Mouse (Mus musculus) liver, embryonic 13.5 days (tissue): ENCODE measurements around the gene Gm4181. TPM values are rescaled to one million over a fixed set of nuclear protein-coding genes. Genes with fewer than 3 reads are reported as not detected.
"Not testable (repeated sequence)": the region's sequence is repeated elsewhere in the genome, so short reads cannot be mapped to it uniquely, and the experiment has no call there.

Experiments used
- ATAC-seq: fragments of 200-750 bp; cut with Nextera tagmentation; 2 replicates; pipeline ENCODE4 v1.8.0; 2017; ENCODE audit warnings: low read depth, mild to moderate bottlenecking, moderate number of reproducible peaks, moderate library complexity
- DNase-seq: peaks from one replicate; pipeline ENCODE4 v3.0.0; 2022
- H3K27ac ChIP-seq: fragments of 300-500 bp; sonication (generic); 2 replicates; pipeline ENCODE4 v1.5.1; 2015; ENCODE audit warnings: moderate library complexity, mild to moderate bottlenecking, inconsistent platforms
- H3K27me3 ChIP-seq: fragments of 300-500 bp; sonication (generic); 2 replicates; pipeline ENCODE4 v1.6.1; 2015; ENCODE audit warnings: mild to moderate bottlenecking, inconsistent platforms
- H3K36me3 ChIP-seq: fragments of 300-500 bp; sonication (generic); 2 replicates; pipeline ENCODE4 v1.6.1; 2015; ENCODE audit warnings: mild to moderate bottlenecking, inconsistent platforms
- H3K4me1 ChIP-seq: fragments of 300-500 bp; sonication (generic); replicated peaks from 2 replicates; pipeline ENCODE4 v1.6.1; 2015; ENCODE audit warnings: inconsistent platforms
- H3K4me2 ChIP-seq: fragments of 300-500 bp; sonication (generic); 2 replicates; pipeline ENCODE4 v1.6.1; 2015; ENCODE audit warnings: inconsistent platforms, mild to moderate bottlenecking, moderate library complexity
- H3K4me3 ChIP-seq: fragments of 300-500 bp; sonication (generic); replicated peaks from 2 replicates; pipeline ENCODE4 v1.5.1; 2015; ENCODE audit warnings: mild to moderate bottlenecking, inconsistent platforms
- H3K9ac ChIP-seq: fragments of 300-500 bp; sonication (generic); 2 replicates; pipeline ENCODE4 v1.6.1; 2015; ENCODE audit warnings: mild to moderate bottlenecking, inconsistent platforms
- H3K9me3 ChIP-seq: fragments of 300-500 bp; sonication (generic); replicated peaks from 2 replicates; pipeline ENCODE4 v1.6.1; 2016; ENCODE audit warnings: inconsistent platforms
- WGBS: fragments of 180-500 bp; shearing (Covaris S2); methylation state at CpG from one replicate; pipeline ENCODE4 v1.1.7; 2015; ENCODE audit not compliant: insufficient replicate concordance; 5-methylcytosine and 5-hydroxymethylcytosine counted together
- polyA plus RNA-seq: library from polyadenylated mRNA; unstranded; fragments of >200 nt; fragmentation: Nextera tagmentation; extraction: Ambion mirVana; gene quantifications from 2 replicates; pipeline ENCODE4 v1.2.1, GENCODE M21; 2015

The Gm4181 gene
- polyA plus RNA-seq, result not detected in 2 replicates

DNA sequence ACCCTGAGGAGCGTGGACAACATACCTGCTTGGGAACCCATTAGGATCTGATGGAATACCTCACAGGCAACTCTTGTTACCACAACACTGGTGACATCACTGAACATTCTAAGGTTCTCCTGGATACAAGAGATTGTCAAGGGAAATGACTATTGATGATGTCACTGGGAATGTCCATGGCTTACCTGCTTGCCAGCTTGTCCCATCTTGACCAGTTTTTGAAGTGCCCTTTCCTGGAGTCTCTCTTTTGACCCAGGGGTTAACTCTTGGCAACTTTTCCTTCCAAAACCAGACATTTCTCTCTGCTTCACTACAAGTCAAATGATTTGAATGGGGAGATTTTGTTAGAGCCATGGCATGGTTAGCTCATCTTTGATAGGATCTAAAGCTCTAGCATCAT lies at the start of gene Gm4181:
Gm4181 (minus strand) TSS at position 101 of the 400 bp plus-strand sequence.
- H3K27me3 ChIP-seq, ATAC-seq, H3K4me1 ChIP-seq, H3K9ac ChIP-seq, H3K4me3 ChIP-seq, H3K36me3 ChIP-seq, H3K9me3 ChIP-seq, H3K4me2 ChIP-seq, H3K27ac ChIP-seq, DNase-seq: not testable (repeated sequence)
- WGBS, result 54% methylated on average over 1 of the region's 1 CpGs

DNA sequence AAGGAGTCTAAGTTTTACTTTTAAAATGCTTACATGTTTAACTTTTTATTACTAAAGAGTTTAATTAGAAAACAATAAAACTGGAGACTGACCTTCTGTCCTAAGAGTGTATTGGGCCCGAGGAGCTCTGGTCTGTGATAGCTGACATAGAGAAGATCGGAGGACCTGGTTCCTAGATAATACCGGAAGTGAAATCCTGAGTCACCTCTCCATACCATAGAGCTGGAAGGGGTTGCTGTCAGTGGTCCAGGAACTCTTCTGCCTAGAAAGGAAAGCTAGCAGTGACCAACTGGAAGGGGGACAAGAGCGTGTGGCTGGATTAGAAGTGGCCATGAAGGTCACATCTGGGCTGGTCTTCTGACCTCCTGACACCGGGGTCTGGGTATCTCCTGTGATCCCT lies 41.8 kb upstream of the Gm4181 start:
- H3K4me1 ChIP-seq, result no peaks in the 10 kb centered on the region
- WGBS, result 76% methylated on average over 5 of the region's 5 CpGs
- H3K9me3 ChIP-seq, result no peaks in the 10 kb centered on the region
- H3K27ac ChIP-seq, result no peak overlapping the region
- no peak overlapping the region for H3K9ac ChIP-seq
- ATAC-seq (no peak), DNase-seq (no peak)
- no peak overlapping the region for H3K4me3 ChIP-seq
- no peaks in the 10 kb centered on the region for H3K36me3 ChIP-seq
- H3K4me2 ChIP-seq, result no peak overlapping the region
- no peaks in the 10 kb centered on the region for H3K27me3 ChIP-seq

DNA sequence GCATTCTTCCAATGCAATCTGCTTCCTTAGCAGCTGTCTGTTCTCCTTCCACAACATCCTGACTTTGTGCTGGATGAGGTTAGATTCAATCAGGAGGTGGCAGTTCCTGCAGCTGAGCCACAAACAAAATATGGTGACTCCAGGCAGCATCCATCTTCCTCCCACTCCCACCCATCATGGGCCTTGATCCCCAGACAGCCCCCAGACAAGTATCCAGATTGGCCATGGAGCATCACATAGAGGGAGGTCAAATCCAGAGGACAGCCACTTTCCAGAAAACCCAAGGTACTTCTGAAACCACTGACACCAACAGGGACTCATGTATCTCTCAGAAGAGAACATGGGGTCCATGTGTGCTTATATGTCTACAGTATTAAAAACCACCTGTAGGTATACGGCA lies 3.0 kb downstream of the Gm4181 start:
- H3K36me3 ChIP-seq, H3K27ac ChIP-seq, H3K27me3 ChIP-seq, H3K4me1 ChIP-seq, H3K4me2 ChIP-seq, H3K9ac ChIP-seq, ATAC-seq, H3K4me3 ChIP-seq, DNase-seq, H3K9me3 ChIP-seq: not testable (repeated sequence)
- WGBS, result 81% methylated on average over 1 of the region's 1 CpGs

DNA sequence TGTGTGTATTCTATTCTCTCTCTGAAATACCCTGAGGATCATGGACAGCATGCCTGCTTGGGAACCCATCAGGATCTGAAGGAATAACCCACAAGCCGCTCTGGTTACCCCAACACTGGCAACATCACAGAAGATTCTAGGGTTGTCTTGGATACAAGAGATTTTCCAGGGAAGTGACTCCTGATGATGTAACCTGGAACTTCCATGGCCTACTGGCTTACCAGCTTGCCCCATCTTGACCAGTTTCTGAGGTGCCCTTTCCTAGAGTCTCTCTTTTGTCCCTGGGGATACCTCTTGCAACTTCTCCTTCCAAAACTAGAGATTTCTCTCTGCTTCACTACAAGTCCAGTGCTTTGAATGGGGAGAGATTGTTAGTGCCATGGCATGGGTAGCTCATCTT lies 24.3 kb downstream of the Gm4181 start, which contains the start of gene Gm17078:
Gm17078 (minus strand) TSS at position 101 of the 400 bp plus-strand sequence.
- no peak for ATAC-seq
- DNase-seq, result no peak
- WGBS, result 59% methylated on average over 1 of the region's 1 CpGs

GRCm38 (mm10) chr14:51592039-51592438 lies 43.4 kb downstream of the Gm4181 start, which contains the start of gene Gm17174:
Gene Gm17174 (minus strand): TSS chr14:51592139.
- 61% methylated on average over 4 of the region's 4 CpGs for WGBS
- H3K4me2 ChIP-seq, H3K27ac ChIP-seq, H3K9me3 ChIP-seq, H3K36me3 ChIP-seq, DNase-seq, H3K4me1 ChIP-seq, ATAC-seq, H3K9ac ChIP-seq, H3K27me3 ChIP-seq, H3K4me3 ChIP-seq: not testable (repeated sequence)

More for the DNA sequence above, 24.3 kb downstream of the Gm4181 start, which contains the start of gene Gm17078:
- Histone ChIP-seq H3K27me3 (no peaks in the 10 kb centered on the region), H3K9me3 (no peaks in the 10 kb centered on the region), H3K36me3 (no peaks in the 10 kb centered on the region), H3K4me1 (no peaks in the 10 kb centered on the region), H3K27ac (no peak within 1 kb of the TSS), H3K9ac (no peak within 1 kb of the TSS), H3K4me2 (no peak within 1 kb of the TSS), H3K4me3 (no peak within 1 kb of the TSS)

Other genes starting within 250 kb of the Gm4181 start
- not detected in 2 replicates for gene Vmn2r88, start 224.8 kb downstream of the Gm4181 start, polyA plus RNA-seq
- gene Vmn2r89, start 183.8 kb downstream of the Gm4181 start, polyA plus RNA-seq, result not detected in 2 replicates
- 0.09 and 0.22 TPM in 2 replicates for gene Gm5622, start 82.9 kb downstream of the Gm4181 start, polyA plus RNA-seq
- gene Gm17175, start 61.6 kb downstream of the Gm4181 start, polyA plus RNA-seq, result not detected in 2 replicates
- not detected in 2 replicates for gene Gm17174, start 43.5 kb downstream of the Gm4181 start, polyA plus RNA-seq
- not detected in 2 replicates for gene Gm17078, start 24.4 kb downstream of the Gm4181 start, polyA plus RNA-seq
- not detected in 2 replicates for gene Gm17079, start 59.8 kb upstream of the Gm4181 start, polyA plus RNA-seq
- not detected in 2 replicates for gene Gm5800, start 81.5 kb upstream of the Gm4181 start, polyA plus RNA-seq
- not detected in 2 replicates for gene Ang4, start 137.9 kb upstream of the Gm4181 start, polyA plus RNA-seq
- gene AY358078, start 164.4 kb upstream of the Gm4181 start, polyA plus RNA-seq, result not detected in 2 replicates
- 9.8 and 10.1 TPM in 2 replicates for gene Ear6, start 218.0 kb upstream of the Gm4181 start, polyA plus RNA-seq
- gene Mettl17, start 249.2 kb upstream of the Gm4181 start, polyA plus RNA-seq, result 16.6 and 19.8 TPM in 2 replicates